Mouse (Mus musculus): ENCODE data around the gene Max. TPM values are rescaled to one million over a fixed set of nuclear protein-coding genes. Genes with fewer than 3 reads are reported as not detected.

The Max gene
- total and polyA plus RNA-seq, 2 experiments from 2014 or later: 8.4 to 26.8 TPM

- Histone ChIP-seq H3K9ac (replicated peaks; ENCODE audit: low read depth, low read length) (no peak overlapping the region), H3K27ac (ENCODE audit: low read depth) (no peak overlapping the region), H3K4me1 (ENCODE audit: control insufficient read depth, insufficient read depth) (no peaks in the 10 kb centered on the region), H3K36me3 (replicated peaks; ENCODE audit: control insufficient read depth, insufficient read depth, low read length) (no peaks in the 10 kb centered on the region), H3K4me3 (ENCODE audit: low read depth, low read length) (no peak overlapping the region), H3K9me3 (replicated peaks; ENCODE audit: control insufficient read depth, low read length) (no peaks in the 10 kb centered on the region), H3K4me2 (ENCODE audit: low read depth, low read length) (no peak overlapping the region), H3K27me3 (ENCODE audit: control insufficient read depth, insufficient read depth, low read length) (no peaks in the 10 kb centered on the region)
- no peak for TF ChIP-seq CTCF (IDR thresholded peaks at IDR 0.05; ENCODE audit: low read depth)
- no peak for TF ChIP-seq EP300 (IDR thresholded peaks at IDR 0.05; ENCODE audit: low read depth)
- ATAC-seq (ENCODE audit: insufficient read depth, low read depth) (no peak), DNase-seq (ENCODE audit: low spot score) (no peak)
- 73% methylated on average over 8 of the region's 8 CpGs for WGBS
These were observed 40.7 kb upstream of the Max start for GRCm38 (mm10) chr12:77002551-77003228.

- no peak overlapping the region for H3K9ac ChIP-seq (replicated peaks; ENCODE audit: low read depth, low read length)
- no peak overlapping the region for H3K4me2 ChIP-seq (ENCODE audit: low read depth, low read length)
- H3K27me3 ChIP-seq (ENCODE audit: control insufficient read depth, insufficient read depth, low read length): no peaks in the 10 kb centered on the region
- DNase-seq (ENCODE audit: low spot score): no peak
- no peak overlapping the region for H3K27ac ChIP-seq (ENCODE audit: low read depth)
- H3K4me3 ChIP-seq (ENCODE audit: low read depth, low read length): no peak overlapping the region
- TF ChIP-seq CTCF (IDR thresholded peaks at IDR 0.05; ENCODE audit: low read depth): no peak
- no peak for TF ChIP-seq EP300 (IDR thresholded peaks at IDR 0.05; ENCODE audit: low read depth)
- no peaks in the 10 kb centered on the region for H3K4me1 ChIP-seq (ENCODE audit: control insufficient read depth, insufficient read depth)
- no peaks in the 10 kb centered on the region for H3K36me3 ChIP-seq (replicated peaks; ENCODE audit: control insufficient read depth, insufficient read depth, low read length)
- H3K9me3 ChIP-seq (replicated peaks; ENCODE audit: control insufficient read depth, low read length): no peaks in the 10 kb centered on the region
- WGBS: 75% methylated on average over 1 of the region's 1 CpGs
- ATAC-seq (ENCODE audit: insufficient read depth, low read depth): no peak
These were observed 39.3 kb upstream of the Max start for GRCm38 (mm10) chr12:77001312-77001711.

- no peak for DNase-seq (ENCODE audit: low spot score)
- peak; percentile 31 for TF ChIP-seq CTCF (IDR thresholded peaks at IDR 0.05; ENCODE audit: low read depth)
- no peak for TF ChIP-seq EP300 (IDR thresholded peaks at IDR 0.05; ENCODE audit: low read depth)
These were observed 38.8 kb upstream of the Max start for GRCm38 (mm10) chr12:77000705-77001284.

GRCm38 (mm10) chr12:77000096-77000704 lies 38.2 kb upstream of the Max start:
- Histone ChIP-seq H3K9ac (replicated peaks; ENCODE audit: low read depth, low read length) (no peak overlapping the region), H3K36me3 (replicated peaks; ENCODE audit: control insufficient read depth, insufficient read depth, low read length) (no peaks in the 10 kb centered on the region), H3K9me3 (replicated peaks; ENCODE audit: control insufficient read depth, low read length) (no peaks in the 10 kb centered on the region), H3K4me1 (ENCODE audit: control insufficient read depth, insufficient read depth) (no peaks in the 10 kb centered on the region), H3K27ac (ENCODE audit: low read depth) (no peak overlapping the region), H3K27me3 (ENCODE audit: control insufficient read depth, insufficient read depth, low read length) (no peaks in the 10 kb centered on the region), H3K4me3 (ENCODE audit: low read depth, low read length) (no peak overlapping the region), H3K4me2 (ENCODE audit: low read depth, low read length) (no peak overlapping the region)
- no peak for TF ChIP-seq EP300 (IDR thresholded peaks at IDR 0.05; ENCODE audit: low read depth)
- peak; percentile 72 for TF ChIP-seq CTCF (IDR thresholded peaks at IDR 0.05; ENCODE audit: low read depth)
- WGBS: 5% methylated on average over 4 of the region's 4 CpGs
- DNase-seq (ENCODE audit: low spot score) (peak; percentile 61), ATAC-seq (ENCODE audit: insufficient read depth, low read depth) (peak; percentile 71)

More at GRCm38 (mm10) chr12:77000705-77001284, 38.8 kb upstream of the Max start:
- H3K27ac ChIP-seq (ENCODE audit: low read depth): no peak overlapping the region
- H3K4me2 ChIP-seq (ENCODE audit: low read depth, low read length): no peak overlapping the region
- H3K36me3 ChIP-seq (replicated peaks; ENCODE audit: control insufficient read depth, insufficient read depth, low read length): no peaks in the 10 kb centered on the region
- no peaks in the 10 kb centered on the region for H3K9me3 ChIP-seq (replicated peaks; ENCODE audit: control insufficient read depth, low read length)
- peak; percentile 45 for ATAC-seq (ENCODE audit: insufficient read depth, low read depth)
- no peaks in the 10 kb centered on the region for H3K27me3 ChIP-seq (ENCODE audit: control insufficient read depth, insufficient read depth, low read length)
- no peak overlapping the region for H3K4me3 ChIP-seq (ENCODE audit: low read depth, low read length)
- no peaks in the 10 kb centered on the region for H3K4me1 ChIP-seq (ENCODE audit: control insufficient read depth, insufficient read depth)
- 21% methylated on average over 6 of the region's 6 CpGs for WGBS
- no peak overlapping the region for H3K9ac ChIP-seq (replicated peaks; ENCODE audit: low read depth, low read length)

GRCm38 (mm10) chr12:76994766-76995165 lies 32.8 kb upstream of the Max start:
- Histone ChIP-seq H3K4me1 (ENCODE audit: control insufficient read depth, insufficient read depth) (no peaks in the 10 kb centered on the region), H3K27ac (ENCODE audit: low read depth) (no peak overlapping the region), H3K27me3 (ENCODE audit: control insufficient read depth, insufficient read depth, low read length) (no peaks in the 10 kb centered on the region), H3K36me3 (replicated peaks; ENCODE audit: control insufficient read depth, insufficient read depth, low read length) (no peaks in the 10 kb centered on the region), H3K4me3 (ENCODE audit: low read depth, low read length) (no peak overlapping the region), H3K4me2 (ENCODE audit: low read depth, low read length) (no peak overlapping the region), H3K9me3 (replicated peaks; ENCODE audit: control insufficient read depth, low read length) (no peaks in the 10 kb centered on the region), H3K9ac (replicated peaks; ENCODE audit: low read depth, low read length) (no peak overlapping the region)
- ATAC-seq (ENCODE audit: insufficient read depth, low read depth) (no peak), DNase-seq (ENCODE audit: low spot score) (no peak)
- 87% methylated on average over 5 of the region's 5 CpGs for WGBS
- TF ChIP-seq EP300 (IDR thresholded peaks at IDR 0.05; ENCODE audit: low read depth): no peak

Measured in heart, postnatal 0 days (tissue).